Mouse (Mus musculus): ENCODE results near the gene Zfp653.

DNA sequence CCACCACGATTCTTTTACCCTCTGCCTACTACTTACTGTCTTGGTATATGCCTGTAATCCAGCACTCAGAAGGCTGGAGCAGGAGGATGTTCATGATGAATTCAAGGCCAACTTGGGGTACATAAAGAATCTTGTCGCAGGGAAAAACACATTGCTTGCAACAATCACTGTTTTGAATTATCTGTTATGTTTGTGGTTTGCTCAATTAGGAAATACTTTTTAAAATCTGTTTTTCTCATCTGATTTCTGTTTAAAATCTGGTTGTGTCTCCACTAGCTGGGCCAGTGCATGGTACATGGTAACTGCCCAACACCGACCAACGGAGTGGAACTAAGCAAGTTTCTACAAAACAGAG lies 13.5 kb upstream of the Zfp653 start:
- TF ChIP-seq CTCF (IDR thresholded peaks at IDR 0.05; ENCODE audit: low read depth) (no peak), EP300 (IDR thresholded peaks at IDR 0.05; ENCODE audit: low read depth) (no peak)
